Mouse (Mus musculus) intestine, postnatal 0 days (tissue): ENCODE results near the gene Ampd3. TPM values are rescaled to one million over a fixed set of nuclear protein-coding genes. Genes with fewer than 3 reads are reported as not detected.
A peak's percentile ranks its signal among the peaks of the same experiment; 100 is the strongest.

Source experiments
- ATAC-seq: fragments of 200-750 bp; cut with Nextera tagmentation; 2 replicates; pipeline ENCODE4 v1.8.0; 2017; ENCODE audit warnings: mild to moderate bottlenecking, moderate TSS enrichment, moderate library complexity
- H3K27ac ChIP-seq: fragments of 300-500 bp; sonication (generic); 2 replicates; pipeline ENCODE4 v1.5.1; 2014; ENCODE audit warnings: mild to moderate bottlenecking, low read depth, low read length, moderate library complexity
- H3K27me3 ChIP-seq: fragments of 300-500 bp; sonication (generic); replicated peaks from 2 replicates; pipeline ENCODE4 v1.6.1; 2014; ENCODE audit warnings: low read length, mixed read lengths; ENCODE audit not compliant: control insufficient read depth, insufficient read depth
- H3K36me3 ChIP-seq: fragments of 300-500 bp; sonication (generic); 2 replicates; pipeline ENCODE4 v1.6.1; 2014; ENCODE audit warnings: mild to moderate bottlenecking, moderate library complexity; ENCODE audit not compliant: control insufficient read depth, insufficient read depth
- H3K4me1 ChIP-seq: fragments of 300-500 bp; sonication (generic); replicated peaks from 2 replicates; pipeline ENCODE4 v1.6.1; 2014; ENCODE audit warnings: antibody characterized with exemption, low read length, mixed read lengths; ENCODE audit not compliant: control insufficient read depth, insufficient read depth
- H3K4me2 ChIP-seq: fragments of 300-500 bp; sonication (generic); replicated peaks from 2 replicates; pipeline ENCODE4 v1.6.1; 2014; ENCODE audit warnings: low read depth, mild to moderate bottlenecking, moderate library complexity
- H3K4me3 ChIP-seq: fragments of 300-500 bp; sonication (generic); 2 replicates; pipeline ENCODE4 v1.5.1; 2014; ENCODE audit warnings: low read depth, low read length
- H3K9ac ChIP-seq: fragments of 300-500 bp; sonication (generic); 2 replicates; pipeline ENCODE4 v1.6.1; 2014; ENCODE audit warnings: mild to moderate bottlenecking, low read depth, low read length
- H3K9me3 ChIP-seq: fragments of 300-500 bp; sonication (generic); 2 replicates; pipeline ENCODE4 v1.6.1; 2016; ENCODE audit warnings: mixed run types; ENCODE audit not compliant: control insufficient read depth
- CTCF ChIP-seq: sonication (generic); IDR thresholded peaks from 2 replicates; pipeline ENCODE4 v1.5.1; 2016; ENCODE audit warnings: low read depth, mild to moderate bottlenecking, control low read depth, antibody characterized with exemption, moderate library complexity
- WGBS: fragments of 180-500 bp; shearing (Covaris S2); extraction: QIAGEN DNeasy Blood & Tissue Kit; methylation state at CpG from one replicate; pipeline ENCODE4 v1.1.7; 2014; 5-methylcytosine and 5-hydroxymethylcytosine counted together
- microRNA-seq: library from miRNA; unstranded; fragments of <30 nt; microRNA quantifications from one replicate; pipeline ENCODE4, GENCODE M21; 2016
- polyA plus RNA-seq: library from polyadenylated mRNA; unstranded; fragments of >200 nt; fragmentation: Nextera tagmentation; extraction: Ambion mirVana; gene quantifications from 2 replicates; pipeline ENCODE4 v1.2.1, GENCODE M21; 2015

Ampd3 gene
- polyA plus RNA-seq, 1 experiment from 2014 or later, result 7.4 TPM

DNA sequence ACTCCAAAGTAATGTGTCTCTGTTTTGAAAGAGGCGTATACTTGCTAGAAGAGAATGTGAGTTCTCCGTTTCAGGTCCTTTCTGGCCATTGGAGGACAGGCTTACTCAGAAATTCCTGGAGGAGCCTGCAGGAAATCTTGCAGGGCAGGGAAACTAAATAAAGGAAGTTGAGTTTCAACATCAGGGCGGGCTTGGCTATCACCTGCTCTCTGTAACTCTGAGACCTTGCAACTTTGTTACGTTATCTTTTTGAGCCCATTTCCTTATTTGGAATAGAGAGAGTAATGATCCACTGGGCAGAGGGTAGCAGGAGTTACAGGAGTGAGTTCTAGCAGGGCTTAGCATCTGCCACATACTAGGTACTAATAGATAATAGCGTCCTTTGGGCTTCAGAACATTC is 92.1 kb downstream of the Ampd3 start:
- ATAC-seq, result peak; percentile 70
- H3K9me3 ChIP-seq, result no peaks in the 10 kb centered on the region
- H3K27me3 ChIP-seq, result no peaks in the 10 kb centered on the region
- peak overlapping the region; percentile 50; the same call in 1 of the 2 replicates for H3K27ac ChIP-seq
- peaks cover 17% of the 10 kb centered on the region for H3K4me1 ChIP-seq
- H3K36me3 ChIP-seq, result no peaks in the 10 kb centered on the region
- TF ChIP-seq CTCF, result 0 out of 2 replicates have a peak, but pooled peaks have one; percentile 7
- peak overlapping the region; percentile 51 for H3K4me2 ChIP-seq
- H3K4me3 ChIP-seq, result no peak overlapping the region
- WGBS, result 16% methylated on average over 5 of the region's 5 CpGs
- H3K9ac ChIP-seq, result no peak overlapping the region

Small RNAs within 50 kb of the gene (microRNA-seq; reads per million reads assigned to microRNA genes)
- not detected for gene Gm47282

Other genes starting within 250 kb of the Ampd3 start
- gene Sbf2, start 153.3 kb upstream of the Ampd3 start, polyA plus RNA-seq, result 17.9 and 19.3 TPM in 2 replicates
- 3.2 and 3.3 TPM in 2 replicates for gene Adm, start 140.5 kb upstream of the Ampd3 start, polyA plus RNA-seq
- 31.0 and 33.5 TPM in 2 replicates for gene Rnf141, start 76.3 kb downstream of the Ampd3 start, polyA plus RNA-seq
- gene Lyve1, start 95.0 kb downstream of the Ampd3 start, polyA plus RNA-seq, result 26.9 and 29.9 TPM in 2 replicates
- 6.7 and 9.6 TPM in 2 replicates for gene Mrvi1, start 214.3 kb downstream of the Ampd3 start, polyA plus RNA-seq